Mouse (Mus musculus): ENCODE measurements at regions not wholly inside any gene's neighbourhood (a gene's known extent, or its start where the extent isn't known, plus 50 kb on each side); places are given as distances from the start of the nearest gene placed in this dataset.

DNA sequence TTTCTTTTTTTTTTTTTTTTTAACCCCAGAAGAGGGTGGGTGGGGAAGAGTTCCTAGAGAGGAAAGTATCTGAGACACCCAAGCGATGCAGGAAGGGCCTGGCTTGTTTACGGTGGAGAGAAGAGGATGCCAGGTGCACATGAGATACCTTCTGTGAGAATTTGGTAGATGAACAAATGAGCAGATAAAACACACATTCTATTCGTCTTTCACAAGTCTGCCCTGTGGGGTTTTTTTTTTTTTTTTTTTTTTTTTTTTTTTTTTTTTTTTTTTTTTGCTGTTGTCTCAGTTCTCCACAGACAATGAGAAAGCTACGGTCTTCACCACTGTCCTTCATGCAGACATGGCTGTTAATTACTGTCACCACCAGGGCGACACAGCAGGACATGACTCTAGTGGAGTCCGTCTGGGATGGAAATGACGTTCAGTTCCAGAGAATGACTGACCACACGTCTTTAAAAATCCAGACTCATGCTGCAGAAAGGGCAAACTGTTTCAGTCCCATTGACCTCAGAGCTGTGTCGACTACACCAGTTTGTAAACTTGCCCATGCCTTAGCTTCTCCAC is 278.3 kb downstream of the Lnpk start:
- no peak for TF ChIP-seq CTCF (IDR thresholded peaks at IDR 0.05; ENCODE audit: extremely low read depth, insufficient read depth, insufficient read length, insufficient replicate concordance)
- TF ChIP-seq POLR2A (IDR thresholded peaks at IDR 0.05; ENCODE audit: low read depth, low read length) = no peak
